Mouse (Mus musculus) C2C12 (cell line): Measurements from ENCODE around the gene Slx1b. TPM values are rescaled to one million over a fixed set of nuclear protein-coding genes. Genes with fewer than 3 reads are reported as not detected.
A peak's percentile ranks its signal among the peaks of the same experiment; 100 is the strongest.

Experiments used
- H3K27me3 ChIP-seq: one replicate; pipeline ENCODE4 v1.6.1; 2011; ENCODE audit not compliant: control insufficient read depth, insufficient read depth, insufficient read length
- H3K36me3 ChIP-seq: one replicate; pipeline ENCODE4 v1.6.1; 2011; ENCODE audit not compliant: control insufficient read depth, insufficient read depth
- H3K4me3 ChIP-seq: one replicate; pipeline ENCODE4 v1.5.1; 2011; ENCODE audit warnings: mild to moderate bottlenecking, control low read depth; ENCODE audit not compliant: poor library complexity, insufficient read depth, severe bottlenecking
- H3K79me2 ChIP-seq: one replicate; pipeline ENCODE4 v1.6.1; 2011; ENCODE audit not compliant: control insufficient read depth, insufficient read depth
- H3K79me3 ChIP-seq: one replicate; pipeline ENCODE4 v1.6.1; 2011; ENCODE audit warnings: low read depth, control low read depth
- H3ac ChIP-seq: one replicate; pipeline ENCODE3; 2011; ENCODE audit warnings: low read depth; ENCODE audit not compliant: control insufficient read depth, insufficient read length
- CEBPB ChIP-seq: IDR thresholded peaks from one replicate; pipeline ENCODE4 v1.6.1; 2011; ENCODE audit warnings: low read depth, mild to moderate bottlenecking, control low read depth, moderate library complexity
- CTCF ChIP-seq: IDR thresholded peaks from one replicate; pipeline ENCODE4 v1.5.1; 2011; ENCODE audit not compliant: control insufficient read depth, insufficient read depth, insufficient read length
- FOSL1 ChIP-seq: IDR thresholded peaks from one replicate; pipeline ENCODE4 v1.8.0; 2011; ENCODE audit warnings: mild to moderate bottlenecking, low read length; ENCODE audit not compliant: poor library complexity, insufficient read depth, severe bottlenecking
- MAX ChIP-seq: IDR thresholded peaks from one replicate; pipeline ENCODE4 v1.6.1; 2011; ENCODE audit warnings: mild to moderate bottlenecking, control low read depth
- MYOD1 ChIP-seq: IDR thresholded peaks from one replicate; pipeline ENCODE4 v1.6.1; 2011; ENCODE audit warnings: low read depth; ENCODE audit not compliant: control insufficient read depth, insufficient read length
- MYOG ChIP-seq: IDR thresholded peaks from one replicate; pipeline ENCODE4 v1.6.1; 2011; ENCODE audit not compliant: control insufficient read depth, insufficient read length; ENCODE audit errors: extremely low read depth
- USF1 ChIP-seq: IDR thresholded peaks from one replicate; pipeline ENCODE4 v1.6.1; 2011; ENCODE audit warnings: low read depth, mild to moderate bottlenecking, control low read depth, moderate library complexity
- polyA plus RNA-seq: library from polyadenylated mRNA; unstranded; fragments of >200 nt; fragmentation: generic; extraction: Trizol; gene quantifications from one replicate; pipeline ENCODE4 v1.2.1, GENCODE M21; 2012; ENCODE audit warnings: missing spikeins

Slx1b gene
- polyA plus RNA-seq, 1 experiment: 5.4 TPM

GRCm38 (mm10) chr7:126707442-126708174, 12.0 kb upstream of the Slx1b start, which contains the start of gene Coro1a:
Coro1a (minus strand) TSS chr7:126707787.
- H3K4me3 ChIP-seq: no peak within 1 kb of the TSS
- no peaks in the 10 kb centered on the region for H3K79me3 ChIP-seq
- no peaks in the 10 kb centered on the region for H3K36me3 ChIP-seq
- no peaks in the 10 kb centered on the region for H3K79me2 ChIP-seq
- no peak within 1 kb of the TSS for H3ac ChIP-seq
- TF ChIP-seq MYOD1 (no peak), CEBPB (no peak), MYOG (no peak), USF1 (no peak), FOSL1 (no peak), MAX (no peak), CTCF (no peak)
- peaks cover 41% of the 10 kb centered on the region for H3K27me3 ChIP-seq

- TF ChIP-seq CEBPB (no peak), FOSL1 (no peak), USF1 (no peak), MYOD1 (no peak), MAX (no peak), MYOG (no peak), CTCF (no peak)
- Histone ChIP-seq H3ac (peak overlapping the region; percentile 39), H3K4me3 (no peak overlapping the region), H3K36me3 (peaks cover under 1% of the 10 kb centered on the region), H3K79me2 (no peaks in the 10 kb centered on the region), H3K79me3 (no peaks in the 10 kb centered on the region), H3K27me3 (peaks cover 34% of the 10 kb centered on the region)
Measured at GRCm38 (mm10) chr7:126704121-126704980, 8.8 kb upstream of the Slx1b start.

DNA sequence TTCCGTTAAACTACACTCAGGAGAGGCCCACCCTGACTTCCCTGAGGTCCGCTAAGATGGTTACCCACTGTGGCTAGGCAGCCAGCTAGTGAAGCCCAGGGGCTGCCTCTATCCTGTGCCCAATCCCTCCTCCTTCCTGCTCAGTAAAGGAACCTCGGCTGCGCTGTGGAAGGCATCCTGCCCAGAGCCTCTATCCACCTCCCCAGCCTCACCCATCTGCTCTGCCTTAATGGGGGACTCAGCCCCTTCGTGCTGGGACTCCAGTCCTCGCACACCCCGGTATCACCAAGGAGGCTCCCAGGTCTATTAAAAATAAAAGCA, 8.1 kb upstream of the Slx1b start:
- Histone ChIP-seq H3K79me3 (no peaks in the 10 kb centered on the region), H3ac (no peak overlapping the region), H3K27me3 (peaks cover 34% of the 10 kb centered on the region), H3K79me2 (no peaks in the 10 kb centered on the region), H3K4me3 (no peak overlapping the region), H3K36me3 (peaks cover 4% of the 10 kb centered on the region)
- no peak for TF ChIP-seq CTCF
- TF ChIP-seq USF1: no peak
- no peak for TF ChIP-seq MYOG

- no peaks in the 10 kb centered on the region for H3K79me3 ChIP-seq
- TF ChIP-seq CTCF (no peak), MYOD1 (no peak), MAX (no peak), USF1 (no peak), FOSL1 (no peak), CEBPB (no peak), MYOG (no peak)
- H3K36me3 ChIP-seq: peaks cover 4% of the 10 kb centered on the region
- peaks cover 31% of the 10 kb centered on the region for H3K27me3 ChIP-seq
- no peak overlapping the region for H3K4me3 ChIP-seq
- peaks cover under 1% of the 10 kb centered on the region for H3K79me2 ChIP-seq
- H3ac ChIP-seq: no peak overlapping the region
Measured at GRCm38 (mm10) chr7:126702861-126703756, 7.5 kb upstream of the Slx1b start.

DNA sequence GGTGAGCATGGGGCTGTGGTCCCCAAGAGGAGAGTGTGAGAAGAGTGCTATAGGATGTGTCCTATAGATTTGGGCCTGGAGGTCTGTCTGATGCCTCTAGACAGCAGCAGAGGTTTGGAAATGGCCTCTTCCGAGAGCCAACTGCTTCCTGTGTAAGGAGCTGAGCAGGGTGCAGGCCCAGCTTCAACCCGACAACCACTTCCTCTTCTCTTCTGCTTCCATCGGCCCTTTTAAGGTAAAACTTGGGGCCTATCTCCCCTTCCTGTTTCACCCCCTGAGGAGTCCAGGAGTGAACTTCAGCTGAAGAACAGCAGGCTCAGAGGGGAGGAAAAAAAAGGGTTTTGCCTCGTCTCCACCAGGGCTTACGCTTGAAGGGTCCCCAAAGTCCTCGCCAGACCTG, 6.8 kb upstream of the Slx1b start:
- Histone ChIP-seq H3K36me3 (peaks cover 4% of the 10 kb centered on the region), H3K4me3 (no peak overlapping the region), H3K79me2 (peaks cover 8% of the 10 kb centered on the region), H3ac (no peak overlapping the region), H3K27me3 (peaks cover 23% of the 10 kb centered on the region), H3K79me3 (no peaks in the 10 kb centered on the region)
- TF ChIP-seq MYOD1 (no peak), CEBPB (no peak), MYOG (no peak), FOSL1 (no peak), USF1 (no peak), MAX (no peak), CTCF (no peak)
